Mouse (Mus musculus): Measurements from ENCODE around the gene Gabarapl2. TPM values are rescaled to one million over a fixed set of nuclear protein-coding genes. Genes with fewer than 3 reads are reported as not detected.

Gene Gabarapl2
- 100 to 1,000 TPM; 205 to 239 TPM for polyA plus RNA-seq (2017; shearing (Covaris generic))

DNA sequence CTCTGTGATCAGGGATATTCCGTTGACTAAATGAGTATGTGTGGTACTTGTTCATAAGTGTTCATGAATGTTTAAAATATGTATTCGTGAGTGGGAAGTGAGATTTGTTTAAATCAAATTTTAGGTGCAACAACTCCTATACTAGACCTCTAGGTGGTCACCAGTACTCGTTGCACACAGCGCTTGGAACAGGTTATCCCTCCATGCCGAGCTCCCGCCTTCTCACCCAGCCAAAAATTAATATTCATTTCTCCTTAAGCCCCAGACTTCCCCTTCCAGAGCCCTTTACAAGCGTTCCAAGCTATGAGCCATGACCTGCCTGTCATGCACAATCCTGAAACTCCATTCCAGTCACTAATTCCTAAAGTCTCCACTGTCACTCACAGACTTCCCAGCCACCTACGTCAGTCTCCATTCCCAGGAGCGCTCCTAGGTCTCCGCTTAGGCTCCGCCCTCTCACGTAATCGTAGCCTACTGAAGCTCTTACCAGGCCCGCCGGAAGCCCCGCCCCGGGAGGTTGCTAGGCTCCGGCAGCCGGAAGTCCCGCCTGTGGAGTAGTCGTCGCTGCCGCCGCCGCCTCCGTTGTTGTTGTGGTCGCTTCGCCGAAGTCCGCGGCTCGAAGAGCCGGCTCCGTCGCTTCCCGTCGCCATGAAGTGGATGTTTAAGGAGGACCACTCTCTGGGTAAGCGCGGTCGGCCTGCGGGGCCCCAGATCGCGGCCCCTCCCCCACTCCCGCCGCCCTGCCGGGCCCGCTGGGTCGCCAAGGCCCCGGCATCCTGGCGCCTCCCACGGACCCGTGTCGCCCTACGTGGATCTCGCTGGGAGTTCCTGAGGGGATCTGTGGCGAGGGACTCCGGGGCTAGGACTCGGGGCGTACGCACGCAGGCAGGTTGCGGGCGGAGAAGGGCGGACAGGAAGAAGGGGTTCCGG lies at the start of gene Gabarapl2:
TSS of gene Gabarapl2 (plus strand) at position 533 of the 930 bp plus-strand sequence.
- ATAC-seq = peak; percentile 93

DNA sequence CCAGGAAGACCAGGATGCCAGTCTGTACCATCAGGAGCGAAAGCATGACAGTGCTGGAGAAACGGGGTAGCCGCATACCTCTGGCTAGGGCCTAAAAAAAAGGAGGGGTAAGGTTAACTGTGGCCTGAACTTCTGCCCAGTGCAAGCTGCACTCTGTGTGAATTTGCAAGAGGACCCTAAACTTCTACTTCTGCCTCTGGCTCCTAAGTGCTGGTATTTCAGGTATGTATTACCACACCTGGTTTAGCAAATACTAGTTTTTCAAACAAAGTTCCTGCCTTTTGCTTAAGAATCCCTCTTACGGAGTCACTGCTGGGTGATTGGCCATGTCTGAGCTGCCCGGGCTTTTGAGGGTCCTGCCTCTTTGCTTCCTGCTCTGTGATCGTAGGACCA lies 49.6 kb upstream of the Gabarapl2 start:
- ATAC-seq = no peak

DNA sequence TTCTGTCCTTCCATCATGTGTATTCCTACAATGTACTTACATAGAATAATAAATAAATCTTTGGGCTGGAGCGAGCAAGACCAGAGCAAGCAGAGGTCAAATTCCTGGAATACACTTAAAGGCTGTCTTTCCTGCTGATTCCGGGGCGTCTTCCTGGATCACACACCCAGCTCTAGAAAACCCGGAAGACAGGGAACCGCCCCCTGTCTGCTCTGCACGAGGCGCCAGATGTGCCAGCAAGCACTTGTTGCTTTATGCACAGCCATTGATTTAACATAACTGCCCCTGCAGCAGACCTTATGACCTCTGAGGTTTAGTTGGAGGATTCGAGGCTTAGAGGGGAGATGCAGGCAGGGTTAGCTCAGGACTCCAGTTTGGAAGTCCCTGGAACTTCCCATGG lies 48.5 kb upstream of the Gabarapl2 start:
- ATAC-seq = no peak

DNA sequence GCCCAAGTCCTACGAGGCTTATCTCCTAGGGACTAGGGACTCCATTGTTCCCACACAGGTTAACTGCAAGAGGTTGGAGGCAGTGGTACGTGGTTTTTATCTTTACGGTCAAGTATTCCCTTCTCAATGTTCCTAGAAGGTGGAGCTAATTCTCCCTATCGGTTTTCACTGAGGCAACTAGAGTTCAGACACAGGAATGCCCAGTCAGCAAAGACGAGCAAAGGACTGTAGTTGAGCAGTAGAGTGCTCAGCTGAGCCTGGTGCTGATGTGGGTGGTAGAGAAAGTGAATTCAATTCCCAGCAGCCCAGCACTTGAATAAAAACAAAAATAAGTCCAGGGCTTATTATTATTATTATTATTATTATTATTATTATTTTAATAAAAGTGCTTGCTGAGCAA lies 47.9 kb upstream of the Gabarapl2 start:
- ATAC-seq = no peak

DNA sequence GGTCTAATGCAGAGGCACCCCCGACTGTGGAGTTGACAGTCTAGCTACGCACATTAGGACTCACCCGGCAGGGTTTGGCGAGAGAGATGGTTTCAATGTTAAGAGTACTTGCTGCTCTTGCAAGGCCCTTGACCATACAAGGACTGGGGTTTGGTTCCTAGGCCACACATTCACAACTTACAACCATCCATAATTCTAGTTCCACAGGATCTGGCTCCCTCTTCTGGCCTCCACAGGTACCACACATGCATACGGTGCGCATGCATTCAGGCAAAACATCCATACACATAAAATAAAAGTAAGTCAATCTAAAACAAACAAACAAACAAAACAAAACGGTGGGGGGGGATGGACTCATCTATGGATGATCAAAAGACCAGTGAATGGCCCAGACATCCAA lies 45.5 kb upstream of the Gabarapl2 start:
- no peak for ATAC-seq

DNA sequence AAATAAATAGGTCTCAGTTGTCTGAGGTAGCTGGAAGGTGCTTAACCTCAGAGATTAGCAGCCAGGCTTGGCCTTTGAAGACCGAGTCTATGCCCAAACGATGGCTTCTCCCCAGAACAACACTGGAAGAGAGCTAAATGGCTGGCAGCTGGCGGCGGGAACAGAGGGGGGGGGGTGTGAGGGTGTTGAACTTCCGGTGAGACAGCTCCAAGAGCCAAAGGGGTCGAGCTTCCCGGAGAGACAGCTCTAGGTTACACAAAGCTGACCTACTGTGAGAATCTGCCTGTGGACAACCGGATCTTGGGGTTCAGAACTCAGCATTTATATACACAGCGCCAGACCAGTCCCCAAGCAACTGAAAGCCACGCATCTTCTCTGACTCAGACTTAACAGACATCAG lies 41.9 kb upstream of the Gabarapl2 start:
- ATAC-seq = no peak

DNA sequence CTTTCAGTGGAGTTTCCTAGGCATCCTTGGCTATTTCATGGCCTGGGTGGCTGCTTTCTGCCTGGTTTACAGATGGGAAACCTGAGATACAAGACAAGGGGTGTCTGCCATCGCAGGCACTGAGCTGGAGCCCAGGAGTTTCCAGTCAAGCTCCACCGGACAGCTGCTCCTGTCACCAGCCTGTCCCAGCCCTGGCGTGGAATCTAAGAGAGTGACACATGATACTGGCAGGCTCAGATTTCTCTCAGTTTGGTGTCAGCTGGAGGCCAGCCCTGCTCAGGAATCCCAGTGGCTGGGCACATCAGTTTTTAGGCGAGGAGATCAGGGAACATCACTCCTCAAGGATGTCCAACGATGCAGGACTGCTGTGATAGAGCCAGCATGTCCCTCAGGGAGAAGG lies 38.4 kb upstream of the Gabarapl2 start:
- ATAC-seq = no peak

DNA sequence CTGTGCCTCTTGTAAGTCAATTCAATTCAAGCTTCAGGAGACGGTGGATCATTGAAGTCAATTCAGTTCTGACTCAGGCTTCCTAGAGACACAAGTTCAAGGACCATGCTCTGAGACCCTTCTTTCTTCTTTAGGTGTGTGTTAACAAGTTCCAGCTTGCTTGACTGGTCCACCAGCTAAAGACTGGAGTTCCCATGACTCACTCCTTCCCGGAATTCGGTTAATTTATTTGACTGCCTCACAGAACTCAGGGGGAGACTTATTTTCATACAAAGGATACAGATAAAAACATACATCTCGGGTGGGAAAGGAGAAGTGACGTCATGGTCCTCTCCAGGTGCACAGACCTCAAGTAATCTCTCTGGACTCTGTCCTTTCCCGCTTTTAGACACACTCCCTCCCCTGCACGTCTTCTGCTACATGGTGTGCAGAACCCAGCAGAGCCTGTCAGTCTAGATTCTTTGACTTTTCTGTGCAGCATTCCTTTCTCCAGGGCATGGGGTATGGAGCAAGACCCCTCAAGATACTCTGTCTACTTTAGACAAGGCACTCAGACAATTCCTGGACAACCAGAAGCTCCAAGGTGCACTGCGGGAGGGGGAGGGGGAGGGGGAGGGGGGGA lies 34.9 kb upstream of the Gabarapl2 start:
- no peak for ATAC-seq

DNA sequence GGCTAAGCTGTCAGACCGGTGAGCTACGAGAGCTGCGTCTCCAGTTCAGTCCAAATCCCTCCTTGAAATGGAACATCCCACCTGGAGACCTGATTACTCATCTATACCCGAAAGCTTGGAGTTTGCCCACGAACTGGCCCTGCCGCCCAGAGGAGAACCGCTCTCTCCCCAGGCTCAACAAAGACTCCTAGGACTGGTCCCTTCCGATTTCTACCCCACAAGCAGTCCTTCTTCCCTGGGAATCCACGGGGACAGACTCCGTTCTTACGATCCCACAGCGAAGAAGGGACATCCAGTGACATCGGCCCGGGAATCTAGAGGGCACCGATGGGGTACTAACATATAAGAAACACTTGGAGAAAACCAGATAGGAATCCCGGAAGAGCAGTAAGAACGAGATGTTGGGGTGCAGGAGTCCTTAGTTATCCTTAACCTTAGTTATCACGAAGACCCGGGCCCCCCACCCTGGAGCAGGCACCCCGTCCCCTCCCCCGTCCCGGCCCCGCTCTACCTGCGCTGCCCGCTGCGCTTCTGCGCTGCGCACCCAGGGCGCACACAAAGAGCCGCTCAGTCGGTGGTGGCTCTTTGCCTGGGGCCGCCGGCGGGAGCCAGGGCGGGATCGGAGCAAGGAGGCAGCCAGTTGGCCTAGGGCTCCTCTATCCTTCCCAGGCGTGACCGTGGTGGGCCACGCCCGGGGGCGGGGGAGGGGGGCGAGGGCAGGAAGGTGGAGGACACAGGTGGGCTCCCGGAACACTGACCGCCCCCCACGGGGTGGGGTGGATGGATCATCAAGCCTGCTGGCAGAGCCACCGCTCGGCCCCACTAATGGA lies 30.7 kb upstream of the Gabarapl2 start, which contains the start of gene Chst5:
TSS of gene Chst5 (minus strand) at position 827 of the 830 bp plus-strand sequence.
- no peak for ATAC-seq

DNA sequence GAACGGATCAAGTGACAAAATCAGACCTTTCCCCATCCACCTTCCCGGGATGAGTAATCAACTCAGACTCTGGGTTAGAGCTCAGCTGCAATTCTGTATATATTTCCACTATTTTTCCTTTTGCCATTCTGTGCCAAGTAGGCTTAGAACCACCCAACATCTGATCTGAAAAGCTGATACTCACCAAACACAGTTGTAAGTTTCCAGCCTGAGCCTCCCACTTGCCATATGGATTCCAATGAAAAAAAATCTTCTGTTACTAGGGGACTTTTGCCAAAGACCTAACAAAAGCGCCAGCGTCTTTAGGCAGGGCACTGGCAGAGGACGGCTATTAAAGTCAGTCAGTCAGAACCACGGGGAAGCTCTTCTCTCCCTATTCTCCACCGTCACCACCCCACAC lies 28.9 kb upstream of the Gabarapl2 start:
- ATAC-seq = no peak

DNA sequence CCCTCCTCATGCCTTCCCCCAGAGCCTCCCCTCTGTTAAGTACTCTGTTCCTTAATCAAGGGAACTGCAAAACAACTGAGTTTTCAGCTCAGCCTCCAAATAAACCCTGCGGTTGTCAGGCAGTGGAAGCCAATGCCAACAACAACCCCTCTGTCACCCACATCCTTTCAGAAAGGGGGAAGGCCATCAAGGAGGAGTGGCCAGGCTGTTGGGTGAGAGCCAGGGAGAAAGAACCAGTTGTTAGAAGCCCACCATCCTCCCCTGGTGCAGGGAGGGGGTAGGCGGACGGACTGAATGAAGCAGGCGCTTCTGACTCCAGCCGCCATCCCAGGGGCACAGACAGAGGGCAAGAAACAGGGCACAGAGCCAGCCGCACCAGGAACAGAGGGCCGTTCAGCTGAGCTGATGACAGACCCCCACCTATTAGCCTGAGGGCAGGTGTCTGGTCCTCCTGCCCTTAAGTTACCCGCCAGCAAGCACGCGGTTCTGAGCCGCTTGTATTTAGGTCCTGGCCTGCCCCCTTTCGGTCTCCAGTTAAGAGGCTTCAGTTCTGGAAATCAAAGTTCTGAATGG lies 27.6 kb upstream of the Gabarapl2 start:
- no peak for ATAC-seq

DNA sequence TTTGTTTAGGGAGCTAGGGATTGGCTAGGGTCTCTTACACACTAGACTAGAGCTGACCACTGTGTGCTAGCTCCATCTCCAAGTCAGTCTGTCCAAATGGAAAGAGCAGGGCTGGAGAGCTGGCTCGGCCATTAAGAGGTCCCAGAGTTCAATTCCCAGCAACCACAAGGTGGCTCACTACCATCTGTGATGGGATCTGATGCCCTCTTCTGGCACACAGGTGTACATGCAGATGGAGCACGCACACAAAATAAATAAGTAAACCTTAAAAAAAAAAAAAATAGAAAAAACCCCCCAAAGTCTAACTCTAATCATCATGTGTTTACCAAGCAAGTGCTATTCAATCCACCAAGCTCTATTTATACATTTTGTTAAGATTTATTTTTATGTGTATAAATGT lies 20.8 kb upstream of the Gabarapl2 start:
- ATAC-seq = no peak

DNA sequence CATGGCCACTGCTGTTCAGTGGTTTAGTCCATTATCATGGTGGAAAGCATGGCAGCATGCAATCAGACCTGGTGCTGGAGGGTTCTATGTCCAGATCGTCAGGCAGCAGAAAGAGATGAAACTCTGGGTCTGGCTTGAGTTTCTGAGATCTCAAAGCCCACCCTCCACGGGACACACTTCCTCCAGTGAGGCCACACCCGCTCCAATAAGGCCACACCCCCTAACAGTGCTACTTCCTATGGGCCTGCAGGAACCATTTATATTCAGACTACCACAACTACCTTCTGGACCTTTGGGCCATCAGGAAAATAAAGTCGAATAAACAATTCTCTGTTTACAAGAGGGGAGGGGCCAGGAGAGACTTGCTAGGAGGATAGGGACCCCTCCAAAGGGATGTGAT lies 19.5 kb upstream of the Gabarapl2 start:
- no peak for ATAC-seq

DNA sequence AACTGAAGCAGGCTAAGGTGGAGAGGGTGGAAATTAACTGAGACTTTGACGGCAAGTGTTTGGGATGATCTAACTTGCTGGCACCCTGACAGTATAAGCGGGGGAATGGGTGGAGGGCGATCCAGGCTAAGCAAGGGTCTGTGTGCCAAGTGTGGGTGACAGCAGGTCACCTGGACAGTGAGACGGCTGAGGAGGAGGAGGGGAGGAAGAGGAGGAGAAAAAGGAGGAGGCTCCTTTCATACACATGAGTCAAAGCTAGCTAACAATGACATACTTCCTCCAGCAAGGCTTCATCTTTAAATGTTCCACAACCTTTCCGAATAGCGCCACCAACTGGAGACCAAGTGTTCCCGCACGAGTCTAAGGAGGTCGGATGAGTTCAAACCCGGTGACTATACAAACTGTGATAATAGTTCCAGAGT lies 17.1 kb upstream of the Gabarapl2 start:
- peak; percentile 81 for ATAC-seq

DNA sequence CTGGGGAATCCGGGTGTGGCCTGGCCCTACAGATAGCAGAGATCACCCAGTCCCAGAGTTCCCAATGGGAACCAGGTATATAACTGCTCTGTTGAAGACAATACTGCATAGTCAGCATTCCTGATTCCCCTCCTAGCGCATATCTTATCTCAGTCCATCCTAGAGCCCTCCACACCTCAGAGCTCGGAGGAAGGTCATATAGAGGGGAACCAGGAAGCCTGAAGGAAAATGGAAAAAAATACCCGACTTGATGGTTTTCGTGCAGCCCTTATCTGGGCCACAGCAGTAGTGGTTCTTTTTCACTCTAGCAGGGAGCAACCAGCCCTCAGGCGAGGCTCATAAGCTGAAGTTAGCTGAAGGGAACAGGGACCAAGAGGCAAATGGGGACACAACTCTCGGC lies 15.5 kb upstream of the Gabarapl2 start:
- no peak for ATAC-seq

DNA sequence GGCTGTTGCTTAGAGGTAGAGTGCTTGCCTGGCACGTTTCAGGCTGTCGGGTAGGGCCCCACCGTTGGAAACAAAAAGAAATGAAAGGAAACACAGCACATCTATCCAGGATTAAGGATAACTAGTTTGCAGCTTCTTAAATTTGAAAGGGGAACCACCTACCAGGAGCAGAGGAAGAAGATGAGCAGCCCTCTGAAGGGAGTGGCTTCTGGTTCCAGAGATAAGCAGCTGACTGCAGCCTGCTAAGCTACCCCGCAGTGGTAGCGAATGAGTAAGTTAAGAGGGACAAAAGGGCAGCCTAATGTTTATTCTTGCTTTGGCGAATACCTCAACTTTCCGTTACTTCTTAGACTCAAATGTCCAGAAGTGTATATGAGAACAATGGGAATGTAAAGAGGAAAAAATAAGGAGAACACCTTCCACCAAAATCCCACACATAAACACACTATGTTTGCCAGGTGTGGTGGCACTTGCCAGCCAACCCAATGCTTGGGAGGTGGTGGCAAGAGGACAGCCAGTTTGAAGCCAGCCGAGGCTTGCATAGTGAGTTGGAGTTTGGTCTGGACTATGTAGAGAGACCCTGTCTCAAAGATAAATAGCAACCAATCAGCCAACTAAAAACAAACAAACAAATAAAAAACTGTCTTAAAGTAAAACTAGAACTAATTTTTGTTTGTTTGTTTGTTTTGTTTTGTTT lies 10.7 kb upstream of the Gabarapl2 start:
- no peak for ATAC-seq

DNA sequence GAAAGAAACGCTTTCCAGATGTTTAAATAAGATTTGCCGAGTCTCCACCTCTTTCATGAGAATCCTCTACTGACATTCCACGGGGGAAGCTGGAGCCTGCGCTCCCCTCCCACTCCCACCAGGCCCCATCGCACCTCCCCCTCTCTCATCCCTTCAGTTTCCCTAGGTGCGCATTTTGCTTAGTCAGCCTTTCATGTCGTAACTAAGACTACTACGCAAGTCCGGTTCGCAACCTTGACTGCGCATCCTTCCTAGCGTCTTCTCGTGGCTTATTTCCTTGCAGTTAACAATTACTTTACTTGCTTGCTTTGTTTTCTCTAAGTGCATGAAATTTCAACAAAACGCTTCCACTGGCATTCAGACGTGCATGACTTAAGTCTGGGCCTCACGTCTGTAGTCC lies 8.8 kb upstream of the Gabarapl2 start:
- no peak for ATAC-seq

DNA sequence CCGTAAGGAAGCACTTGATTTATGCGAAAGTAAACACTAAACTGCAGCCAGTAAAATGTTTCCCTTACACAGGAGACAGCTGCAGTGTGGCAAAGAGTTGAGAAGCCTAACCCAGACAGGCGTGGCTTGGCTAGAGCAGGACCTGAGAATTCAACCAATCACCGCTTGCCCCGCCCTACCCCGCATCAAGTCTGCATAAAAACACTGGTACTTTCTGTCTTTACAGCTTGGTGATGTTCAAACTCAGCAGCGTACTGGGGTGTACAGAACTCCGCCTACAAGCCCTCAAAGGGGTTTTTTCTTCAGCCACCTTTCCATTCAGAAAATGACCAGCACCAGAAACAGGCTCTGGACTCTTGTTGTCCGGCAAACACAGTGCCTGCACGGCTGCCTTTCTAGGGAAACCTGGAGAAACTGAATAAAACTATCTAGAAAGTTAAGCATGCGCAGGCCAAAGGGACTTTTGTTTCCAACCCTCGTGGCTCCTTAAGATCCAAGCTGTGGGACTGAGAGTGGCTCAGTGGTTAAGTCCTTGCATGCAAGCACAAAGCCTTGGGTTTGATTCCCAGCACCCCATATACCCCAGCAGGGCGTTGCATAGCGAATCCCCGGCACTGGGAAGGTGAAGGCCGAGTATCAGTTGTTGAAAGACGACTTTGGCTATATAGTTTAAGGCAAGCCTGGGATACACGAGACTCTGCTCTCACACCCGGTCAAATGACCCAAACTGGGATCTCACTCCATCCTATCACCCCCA lies 7.7 kb upstream of the Gabarapl2 start:
- ATAC-seq = peak; percentile 19

DNA sequence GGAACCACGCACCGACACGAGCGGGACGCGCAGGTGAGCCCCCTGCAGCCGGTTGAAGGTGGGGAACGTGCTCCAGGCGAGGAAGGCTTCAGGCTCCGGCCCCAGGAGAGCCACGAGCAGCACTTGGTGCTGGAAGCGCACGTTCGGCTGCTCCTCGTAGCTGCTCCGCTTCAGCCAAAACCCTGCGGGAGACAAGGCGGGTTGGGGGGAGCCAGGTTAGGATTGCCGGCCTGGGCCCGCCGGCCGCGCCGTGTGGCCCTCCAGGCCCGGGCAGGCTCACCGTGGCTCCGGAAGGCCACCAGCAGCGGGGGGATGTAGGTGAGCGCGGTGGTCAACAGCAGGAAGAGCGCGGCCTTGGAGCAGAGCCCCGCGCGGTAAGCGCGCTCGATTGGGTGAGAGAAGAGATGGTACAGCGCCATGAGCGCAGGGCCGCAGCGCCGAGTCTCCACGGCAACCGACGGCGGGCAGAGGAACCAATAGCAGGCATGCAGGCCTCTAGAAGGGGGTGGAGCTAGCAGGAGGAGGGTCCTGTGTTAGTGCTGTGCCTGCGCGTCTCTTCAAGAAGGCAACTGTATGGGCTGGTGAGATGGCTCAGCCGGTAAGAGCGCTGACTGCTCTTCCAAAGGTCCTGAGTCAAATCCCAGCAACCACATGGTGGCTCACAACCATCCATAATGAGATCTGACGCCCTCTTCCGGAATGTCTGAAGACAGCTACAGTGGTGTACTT lies 7.0 kb upstream of the Gabarapl2 start, which contains the start of gene Tmem231:
TSS of gene Tmem231 (minus strand) at position 534 of the 729 bp plus-strand sequence.
- peak; percentile 100 for ATAC-seq

DNA sequence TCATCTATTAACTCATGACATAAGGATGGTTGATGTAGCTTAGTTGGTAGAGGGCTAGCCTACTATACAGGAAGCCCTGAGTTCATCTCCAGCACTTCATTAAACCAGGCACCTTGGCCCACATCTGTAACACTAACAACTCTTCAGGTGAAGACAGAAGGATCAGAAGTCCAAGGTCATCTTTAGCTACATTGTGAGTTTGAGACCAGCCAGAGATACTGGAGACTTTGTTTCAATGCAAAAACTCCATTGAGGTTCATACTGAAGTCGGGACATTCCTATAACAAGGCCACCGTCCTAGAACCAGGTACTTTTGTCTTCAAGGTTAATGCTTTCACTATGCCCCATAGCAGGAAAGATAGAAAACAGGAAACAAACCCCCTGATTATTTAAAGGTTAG lies 6.3 kb upstream of the Gabarapl2 start:
- ATAC-seq = no peak

All from CD4-positive, CD25-positive, alpha-beta regulatory T cell, adult 4 months (primary cell).